Mouse (Mus musculus) G1E-ER4 (cell line): ENCODE measurements around the gene Asic2. TPM values are rescaled to one million over a fixed set of nuclear protein-coding genes. Genes with fewer than 3 reads are reported as not detected.

ENCODE experiments used
- GATA1 ChIP-seq: IDR thresholded peaks from one replicate; pipeline ENCODE4 v1.8.0; 2012; ENCODE audit warnings: low read length, inconsistent platforms
- polyA plus RNA-seq: library from polyadenylated mRNA; stranded (reverse); fragments of >175 nt; gene quantifications from 2 replicates; pipeline ENCODE4 v1.2.3, GENCODE M21; 2012

Gene Asic2
- polyA plus RNA-seq, 1 experiment = not detected

DNA sequence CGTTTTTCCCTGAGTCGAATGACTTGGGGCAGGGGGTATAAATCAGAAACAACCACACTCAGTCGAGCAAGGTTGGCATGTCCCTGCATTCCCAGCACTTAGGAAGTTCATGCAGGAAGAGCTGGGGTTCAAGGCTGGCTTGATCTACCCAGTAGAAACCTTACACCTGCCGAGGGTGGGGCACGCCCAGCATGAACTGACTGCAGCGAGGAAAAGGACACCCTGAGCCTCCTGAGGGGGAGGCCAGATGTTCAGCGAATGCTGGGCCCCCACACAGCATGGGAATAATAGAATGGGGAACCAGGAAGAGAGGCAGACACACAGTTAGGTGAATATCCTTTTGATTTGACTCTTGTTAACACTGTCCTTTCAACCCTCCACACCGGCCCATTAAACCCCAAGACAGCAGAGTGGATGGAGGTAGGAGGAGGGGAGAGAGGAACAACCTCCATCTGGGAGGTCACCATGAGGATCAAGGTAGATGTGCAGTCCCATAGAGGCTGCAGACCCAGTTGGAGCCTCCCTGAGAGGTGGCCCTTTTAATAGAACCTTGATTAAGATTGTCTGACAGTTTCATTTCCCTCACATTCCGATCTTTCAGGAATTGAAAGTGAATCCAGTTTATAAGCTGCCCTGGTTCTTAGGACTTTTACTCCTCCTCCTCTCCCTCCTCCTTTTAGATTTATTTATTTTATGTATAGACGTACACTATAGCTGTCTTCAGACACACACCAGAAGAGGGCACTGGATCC, 354.2 kb downstream of the Asic2 start:
- no peak for TF ChIP-seq GATA1

GRCm38 (mm10) chr11:81612798-81613540, 355.3 kb downstream of the Asic2 start:
- TF ChIP-seq GATA1 = no peak

GRCm38 (mm10) chr11:81611948-81612797, 356.1 kb downstream of the Asic2 start:
- no peak for TF ChIP-seq GATA1

- TF ChIP-seq GATA1 = no peak
Measured at GRCm38 (mm10) chr11:81610506-81610905, 357.8 kb downstream of the Asic2 start.

GRCm38 (mm10) chr11:81602971-81603370, 365.3 kb downstream of the Asic2 start:
- no peak for TF ChIP-seq GATA1

- TF ChIP-seq GATA1 = no peak
Measured at GRCm38 (mm10) chr11:81601736-81602135, 366.5 kb downstream of the Asic2 start.

GRCm38 (mm10) chr11:81597601-81598000, 370.7 kb downstream of the Asic2 start:
- no peak for TF ChIP-seq GATA1

GRCm38 (mm10) chr11:81595235-81595634, 373.0 kb downstream of the Asic2 start:
- TF ChIP-seq GATA1 = no peak

GRCm38 (mm10) chr11:81592776-81593175, 375.5 kb downstream of the Asic2 start:
- no peak for TF ChIP-seq GATA1

GRCm38 (mm10) chr11:81590911-81591310, 377.3 kb downstream of the Asic2 start:
- TF ChIP-seq GATA1 = no peak

DNA sequence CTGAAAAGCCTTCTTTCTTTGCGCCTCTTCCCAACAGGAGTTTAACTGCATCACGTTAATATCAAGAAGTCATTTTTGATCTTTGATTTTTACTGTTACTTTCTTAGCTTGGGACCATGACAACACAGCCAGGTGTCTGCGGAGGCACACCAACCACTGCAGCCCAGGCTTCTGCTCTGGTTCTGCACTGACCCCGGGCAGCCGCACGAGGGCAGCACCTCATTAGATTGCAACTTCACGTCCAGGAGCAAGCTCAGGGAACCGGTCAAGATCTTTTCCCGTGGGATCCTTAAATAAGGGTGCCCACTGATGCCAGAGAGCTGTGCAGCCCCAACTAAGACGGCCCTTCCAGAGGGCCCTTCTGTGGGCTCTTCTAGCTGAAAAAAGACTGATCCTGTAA, 379.6 kb downstream of the Asic2 start:
- no peak for TF ChIP-seq GATA1

GRCm38 (mm10) chr11:81587942-81588341, 380.3 kb downstream of the Asic2 start:
- TF ChIP-seq GATA1 = no peak

DNA sequence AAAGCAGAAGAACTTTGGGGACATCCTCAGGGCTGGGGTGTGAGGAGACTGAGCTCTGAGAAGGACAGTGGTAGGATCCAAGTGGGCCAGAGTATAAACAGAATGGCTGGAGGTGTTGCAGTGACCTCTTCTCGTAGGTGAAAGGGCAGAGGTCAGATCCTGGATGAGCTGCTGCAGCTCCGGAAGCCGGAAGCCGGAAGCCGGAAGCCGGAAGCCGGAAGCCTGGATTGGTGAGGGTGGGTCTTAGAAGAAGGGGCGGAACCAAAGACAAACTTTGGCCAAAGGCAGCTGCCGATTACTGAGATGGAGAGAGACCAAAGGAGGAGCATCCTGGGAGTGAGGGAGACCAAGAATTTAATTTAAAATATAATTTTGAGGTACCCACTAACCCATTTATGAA, 381.1 kb downstream of the Asic2 start:
- no peak for TF ChIP-seq GATA1

DNA sequence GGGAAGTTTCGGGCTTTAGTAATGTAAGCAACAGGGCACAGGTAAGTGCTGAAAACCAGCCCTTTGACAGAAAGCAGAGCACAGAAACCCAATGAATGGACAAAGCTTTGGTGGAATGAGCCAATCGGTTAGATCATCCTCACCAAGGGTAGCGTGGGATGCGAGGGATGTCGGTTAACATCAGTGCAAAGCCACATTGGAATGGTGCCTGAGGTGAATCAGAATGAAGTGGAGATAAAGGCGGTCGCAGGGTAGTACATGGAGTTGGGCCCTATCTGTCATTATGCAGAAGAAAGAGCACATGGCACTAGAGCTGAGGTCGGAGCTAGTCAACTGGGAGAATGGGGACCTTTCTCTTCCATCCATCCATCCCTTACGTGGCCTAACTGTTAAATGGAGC, 383.8 kb downstream of the Asic2 start:
- no peak for TF ChIP-seq GATA1

- TF ChIP-seq GATA1 = no peak
Measured at GRCm38 (mm10) chr11:81583195-81583594, 385.1 kb downstream of the Asic2 start.

DNA sequence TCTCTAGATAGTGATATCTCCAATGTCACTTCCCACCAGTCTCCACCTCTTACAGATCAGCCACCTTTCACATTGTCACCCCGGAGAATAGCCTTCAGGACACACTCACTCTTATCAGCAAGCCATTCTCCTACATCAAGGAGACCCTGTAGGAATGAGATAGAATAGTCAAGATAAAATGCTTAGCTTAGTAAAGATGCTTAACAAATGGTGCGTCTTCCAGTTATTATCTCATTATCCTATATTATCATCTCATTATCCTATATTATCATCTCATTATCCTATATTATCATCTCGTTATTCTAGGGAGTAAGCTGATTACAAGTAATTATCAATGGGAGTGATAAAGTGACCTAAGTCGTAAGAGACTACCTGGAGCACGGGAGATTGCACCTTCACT, 386.1 kb downstream of the Asic2 start:
- TF ChIP-seq GATA1 = no peak
